Mouse (Mus musculus): ENCODE results near the gene Eif4a2. TPM values are rescaled to one million over a fixed set of nuclear protein-coding genes. Genes with fewer than 3 reads are reported as not detected.
"Not testable (repeated sequence)": the region's sequence is repeated elsewhere in the genome, so short reads cannot be mapped to it uniquely, and the experiment has no call there.

The Eif4a2 gene
- polyA plus RNA-seq (2015; fragmentation: Nextera tagmentation; extraction: Ambion mirVana), result 333 and 342 TPM in 2 replicates

DNA sequence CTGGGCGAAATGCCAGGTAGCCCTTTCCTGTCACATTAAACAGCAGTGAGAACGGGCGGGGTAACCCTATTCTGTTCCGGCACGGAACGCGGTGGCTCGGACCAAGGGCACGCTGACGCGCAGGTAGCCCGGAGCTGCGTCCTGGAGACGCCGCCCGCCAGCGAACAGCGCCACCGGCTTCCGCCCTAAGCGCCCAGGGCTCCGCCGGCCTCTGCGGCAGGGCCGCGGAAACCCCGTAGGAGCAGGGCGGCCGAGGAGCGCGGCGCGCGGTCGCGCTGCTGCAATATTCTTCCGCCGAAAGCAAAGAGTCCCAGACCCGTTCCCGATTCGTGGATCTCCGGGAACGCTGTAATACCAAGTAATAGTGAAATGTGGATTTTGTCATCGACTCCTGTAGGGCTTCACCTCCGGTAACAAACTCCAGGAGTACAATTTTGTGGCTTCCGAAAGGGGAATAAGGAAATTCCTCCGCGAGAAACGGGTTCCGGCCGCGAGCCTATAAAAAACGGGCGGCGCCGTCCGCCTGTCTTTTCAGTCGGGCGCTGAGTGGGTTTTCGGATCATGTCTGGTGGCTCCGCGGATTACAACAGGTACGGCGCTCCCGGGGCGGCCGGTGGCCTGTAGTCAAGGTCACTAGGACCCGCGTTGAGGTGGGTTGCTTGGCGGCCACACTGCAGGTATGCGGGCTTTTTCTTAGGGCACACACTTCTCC is at the start of gene Eif4a2:
Gene Eif4a2 (plus strand): TSS at position 214 of the 712 bp plus-strand sequence.
- H3K4me1 ChIP-seq (replicated peaks), result peaks cover 47% of the 10 kb centered on the region
- under 1% methylated on average over 71 of the region's 71 CpGs for WGBS
- H3K36me3 ChIP-seq, result peaks cover 35% of the 10 kb centered on the region
- peak; percentile 91 for ATAC-seq (ENCODE audit: low read depth)
- H3K9ac ChIP-seq, result peak within 1 kb of the TSS; percentile 99
- no peaks in the 10 kb centered on the region for H3K27me3 ChIP-seq
- H3K4me2 ChIP-seq, result peak within 1 kb of the TSS; percentile 93
- H3K4me3 ChIP-seq, result peak within 1 kb of the TSS; percentile 77
- no peaks in the 10 kb centered on the region for H3K9me3 ChIP-seq
- H3K27ac ChIP-seq (replicated peaks), result peak within 1 kb of the TSS; percentile 98

DNA sequence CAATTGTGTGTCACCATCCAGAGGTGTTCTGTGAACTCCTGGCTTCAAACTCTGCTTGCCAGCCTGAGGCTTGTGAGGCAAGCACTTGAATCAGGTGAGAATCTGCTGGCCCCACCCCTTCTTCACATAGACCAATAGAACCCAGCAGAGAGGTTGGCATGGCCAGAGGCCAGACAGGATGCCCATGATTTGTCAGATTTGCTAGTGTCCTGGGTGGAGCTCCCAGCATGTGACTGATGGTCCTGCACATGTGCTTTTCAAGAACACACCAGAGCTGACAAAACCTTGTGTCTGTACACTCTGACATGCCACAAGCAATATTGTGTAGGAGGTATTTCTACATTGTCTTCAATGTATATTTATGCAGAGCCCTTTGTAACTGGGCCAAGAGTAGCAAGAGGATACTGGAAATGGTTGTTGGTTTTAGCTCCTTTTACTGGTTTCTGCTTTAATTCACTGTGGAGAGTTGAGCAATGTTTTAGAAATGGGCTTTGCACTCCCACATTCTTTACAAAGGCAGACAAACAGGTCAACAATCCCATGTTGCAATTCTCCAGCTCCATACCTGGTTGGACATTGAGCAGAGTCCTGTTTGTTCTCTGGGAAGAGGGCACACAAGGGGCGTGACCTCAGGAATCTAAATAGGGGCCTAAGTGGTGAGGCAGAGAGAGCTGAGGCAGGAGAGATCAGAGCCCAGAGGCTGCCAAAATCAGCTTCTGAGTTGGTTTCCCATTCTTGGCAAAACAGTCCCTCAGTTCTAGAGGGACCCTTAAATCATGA is 49.4 kb upstream of the Eif4a2 start, which contains the start of gene Kng1:
Gene Kng1 (plus strand): TSS at position 198 of the 780 bp plus-strand sequence.
- not testable (repeated sequence) for H3K27me3 ChIP-seq; H3K4me1 ChIP-seq (replicated peaks); H3K4me3 ChIP-seq; H3K9me3 ChIP-seq; H3K36me3 ChIP-seq; H3K9ac ChIP-seq; H3K27ac ChIP-seq (replicated peaks); H3K4me2 ChIP-seq
- 55% methylated on average over 1 of the region's 1 CpGs for WGBS
- peak; percentile 40; the same call in 1 of the 2 replicates for ATAC-seq (ENCODE audit: low read depth)

DNA sequence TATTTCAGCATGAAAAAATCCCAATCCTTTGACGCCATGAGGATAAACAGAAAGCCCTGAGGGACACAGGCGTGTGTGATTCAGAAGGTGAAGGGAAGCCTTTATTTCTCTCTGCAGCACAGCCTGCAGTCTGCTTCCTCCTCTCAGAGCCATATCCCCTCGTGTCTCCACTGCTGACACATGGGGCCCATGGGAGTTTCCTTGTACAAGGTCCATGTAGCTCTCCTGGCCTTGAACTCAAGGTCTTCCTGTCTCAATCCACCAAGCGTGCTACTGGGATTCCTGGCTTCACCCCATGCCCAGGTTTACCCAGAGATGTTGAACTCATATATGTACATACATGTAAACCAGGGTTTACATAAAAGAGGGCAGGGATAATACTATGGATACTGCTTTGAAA is 47.6 kb upstream of the Eif4a2 start:
- H3K27me3 ChIP-seq; H3K27ac ChIP-seq (replicated peaks); H3K9me3 ChIP-seq; H3K4me1 ChIP-seq (replicated peaks); ATAC-seq (ENCODE audit: low read depth); H3K9ac ChIP-seq; H3K36me3 ChIP-seq; H3K4me3 ChIP-seq; H3K4me2 ChIP-seq: not testable (repeated sequence)
- WGBS, result 73% methylated on average over 4 of the region's 4 CpGs

DNA sequence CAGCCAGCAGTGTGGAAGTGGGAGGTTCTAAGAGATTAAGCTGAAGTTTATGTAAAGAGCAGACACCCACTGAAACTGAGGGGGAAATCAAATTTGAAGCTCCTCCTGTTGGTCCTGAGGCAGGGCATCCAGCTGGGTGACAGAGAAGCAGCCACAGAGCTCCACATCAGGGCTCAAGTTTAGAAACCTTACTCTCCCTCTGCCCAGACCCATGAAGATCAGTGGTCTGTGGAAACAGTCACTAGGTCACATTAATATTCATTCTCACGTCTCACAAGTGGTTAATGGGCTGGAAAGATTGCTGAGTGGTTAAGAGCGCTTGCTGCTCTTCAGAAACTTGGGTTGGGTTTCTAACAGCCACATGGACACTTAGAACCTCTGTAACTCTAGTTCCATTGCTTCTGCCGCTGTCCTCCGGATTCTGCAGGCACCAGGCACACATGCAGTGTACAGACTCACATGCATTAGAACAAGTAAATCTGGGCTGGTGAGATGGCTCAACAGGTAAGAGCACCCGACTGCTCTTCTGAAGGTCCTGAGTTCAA is 46.4 kb upstream of the Eif4a2 start:
- WGBS, result 65% methylated on average over 5 of the region's 5 CpGs
- not testable (repeated sequence) for H3K36me3 ChIP-seq; H3K4me2 ChIP-seq; H3K27ac ChIP-seq (replicated peaks); H3K9ac ChIP-seq; H3K27me3 ChIP-seq; H3K4me3 ChIP-seq; H3K9me3 ChIP-seq; H3K4me1 ChIP-seq (replicated peaks); ATAC-seq (ENCODE audit: low read depth)

DNA sequence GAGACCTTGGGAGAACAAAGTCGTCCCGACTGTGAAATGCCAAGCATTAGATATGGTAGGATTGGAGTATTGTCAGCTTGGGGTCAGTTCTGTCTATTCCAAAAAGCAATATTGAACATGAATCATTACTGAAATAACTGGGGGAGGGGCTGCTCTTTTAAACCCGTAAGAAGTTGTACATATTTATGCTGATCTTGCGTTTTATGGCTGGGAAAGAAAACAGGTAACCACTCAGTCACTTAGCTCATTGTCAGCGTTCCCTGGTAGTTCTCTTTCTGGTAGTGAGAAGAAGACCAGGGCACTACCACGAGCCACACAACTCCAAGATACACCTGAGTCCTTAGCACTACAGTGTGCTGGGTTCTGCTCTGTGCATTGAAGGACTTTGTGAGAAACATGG is 29.7 kb upstream of the Eif4a2 start:
- ATAC-seq (ENCODE audit: low read depth); H3K36me3 ChIP-seq: not testable (repeated sequence)
- WGBS, result 84% methylated on average over 6 of the region's 6 CpGs

DNA sequence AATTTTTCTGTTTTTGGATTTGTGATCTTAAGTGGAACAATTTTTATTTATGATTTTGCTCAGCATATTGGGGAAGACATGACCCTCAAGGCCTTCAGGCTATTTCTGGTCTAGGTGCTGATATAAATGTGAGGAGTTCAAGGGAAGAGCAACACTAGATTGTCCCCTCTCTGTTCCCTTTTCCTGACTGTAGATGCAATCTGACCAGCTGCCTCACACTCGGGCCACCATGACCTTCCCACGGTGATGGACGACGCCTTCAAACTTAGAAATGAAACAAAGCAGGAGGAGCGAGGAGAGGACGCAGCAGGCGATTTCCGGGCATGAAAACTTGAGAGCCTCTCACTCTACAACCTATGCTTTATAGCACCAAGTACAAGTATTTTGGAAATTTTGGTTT is 20.1 kb upstream of the Eif4a2 start:
- H3K27ac ChIP-seq (replicated peaks); ATAC-seq (ENCODE audit: low read depth); H3K4me1 ChIP-seq (replicated peaks); H3K9ac ChIP-seq; H3K36me3 ChIP-seq; H3K4me3 ChIP-seq; H3K9me3 ChIP-seq; H3K27me3 ChIP-seq; H3K4me2 ChIP-seq: not testable (repeated sequence)
- WGBS, result 71% methylated on average over 8 of the region's 8 CpGs

More for the DNA sequence above, 29.7 kb upstream of the Eif4a2 start:
- H3K9ac ChIP-seq; H3K27me3 ChIP-seq; H3K4me3 ChIP-seq; H3K4me2 ChIP-seq; H3K27ac ChIP-seq (replicated peaks); H3K4me1 ChIP-seq (replicated peaks); H3K9me3 ChIP-seq: not testable (repeated sequence)

DNA sequence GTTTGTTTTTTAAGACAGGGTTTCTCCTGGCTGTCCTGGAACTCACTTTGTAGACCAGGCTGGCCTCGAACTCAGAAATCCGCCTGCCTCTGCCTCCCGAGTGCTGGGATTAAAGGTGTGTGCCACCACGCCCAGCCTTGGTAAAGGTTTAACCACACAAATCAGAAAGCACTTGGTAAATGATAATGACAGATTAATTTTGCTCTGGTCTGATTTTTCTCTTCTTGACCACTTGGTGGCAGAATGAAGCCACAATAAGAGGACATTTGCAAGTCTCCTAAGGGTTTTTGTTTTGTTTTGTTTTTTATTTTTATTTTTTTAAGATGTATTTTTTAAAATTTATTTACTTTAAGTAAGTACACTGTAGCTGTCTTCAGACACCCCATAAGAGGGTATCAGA is 19.5 kb upstream of the Eif4a2 start:
- H3K4me2 ChIP-seq; H3K4me1 ChIP-seq (replicated peaks); H3K27me3 ChIP-seq; H3K36me3 ChIP-seq; H3K9me3 ChIP-seq; H3K4me3 ChIP-seq; H3K9ac ChIP-seq; ATAC-seq (ENCODE audit: low read depth); H3K27ac ChIP-seq (replicated peaks): not testable (repeated sequence)
- 53% methylated on average over 4 of the region's 4 CpGs for WGBS

DNA sequence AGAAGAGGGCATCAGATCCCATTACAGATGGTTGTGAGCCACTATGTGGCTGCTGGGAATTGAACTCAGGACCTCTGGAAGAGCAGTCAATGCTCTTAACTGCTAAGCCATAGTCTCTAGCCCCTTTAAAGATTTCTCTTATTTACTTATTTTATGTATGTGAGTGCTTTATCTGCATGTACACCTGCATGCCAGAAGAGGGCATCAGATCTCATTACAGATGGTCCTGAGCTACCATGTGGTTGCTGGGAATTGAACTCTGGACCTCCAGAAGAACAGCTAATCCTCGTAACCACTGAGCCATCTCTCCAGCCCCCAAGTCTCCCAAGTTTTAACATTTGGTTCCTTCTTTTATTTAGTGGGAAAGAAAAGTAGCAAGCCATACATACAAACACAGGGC is 18.8 kb upstream of the Eif4a2 start:
- H3K4me1 ChIP-seq (replicated peaks); H3K4me2 ChIP-seq; H3K4me3 ChIP-seq; H3K9ac ChIP-seq; H3K27me3 ChIP-seq; H3K36me3 ChIP-seq; ATAC-seq (ENCODE audit: low read depth); H3K9me3 ChIP-seq; H3K27ac ChIP-seq (replicated peaks): not testable (repeated sequence)
- 94% methylated on average over 1 of the region's 1 CpGs for WGBS

DNA sequence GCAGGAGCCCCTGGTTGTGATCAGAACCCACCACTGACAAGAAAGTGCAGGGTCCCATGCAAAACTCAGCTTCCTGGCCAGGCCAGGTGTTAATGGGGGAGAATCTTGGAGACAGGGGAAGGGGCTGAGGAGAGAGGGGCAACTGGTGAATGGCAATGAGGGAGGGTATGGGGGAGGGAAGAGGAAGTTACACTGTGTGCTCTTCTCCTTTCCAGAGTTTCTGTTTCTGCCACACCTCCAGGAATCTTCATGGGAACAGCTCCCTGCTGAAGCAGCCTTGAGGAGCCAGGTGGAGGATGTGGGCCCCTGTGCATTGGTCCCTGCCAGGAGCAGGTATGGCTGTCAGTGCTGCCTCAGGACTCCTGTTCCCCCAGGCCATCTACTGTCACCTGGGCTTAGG is 15.9 kb upstream of the Eif4a2 start:
- ATAC-seq (ENCODE audit: low read depth); H3K9me3 ChIP-seq; H3K27ac ChIP-seq (replicated peaks); H3K4me1 ChIP-seq (replicated peaks); H3K36me3 ChIP-seq; H3K4me3 ChIP-seq; H3K27me3 ChIP-seq; H3K9ac ChIP-seq; H3K4me2 ChIP-seq: not testable (repeated sequence)

DNA sequence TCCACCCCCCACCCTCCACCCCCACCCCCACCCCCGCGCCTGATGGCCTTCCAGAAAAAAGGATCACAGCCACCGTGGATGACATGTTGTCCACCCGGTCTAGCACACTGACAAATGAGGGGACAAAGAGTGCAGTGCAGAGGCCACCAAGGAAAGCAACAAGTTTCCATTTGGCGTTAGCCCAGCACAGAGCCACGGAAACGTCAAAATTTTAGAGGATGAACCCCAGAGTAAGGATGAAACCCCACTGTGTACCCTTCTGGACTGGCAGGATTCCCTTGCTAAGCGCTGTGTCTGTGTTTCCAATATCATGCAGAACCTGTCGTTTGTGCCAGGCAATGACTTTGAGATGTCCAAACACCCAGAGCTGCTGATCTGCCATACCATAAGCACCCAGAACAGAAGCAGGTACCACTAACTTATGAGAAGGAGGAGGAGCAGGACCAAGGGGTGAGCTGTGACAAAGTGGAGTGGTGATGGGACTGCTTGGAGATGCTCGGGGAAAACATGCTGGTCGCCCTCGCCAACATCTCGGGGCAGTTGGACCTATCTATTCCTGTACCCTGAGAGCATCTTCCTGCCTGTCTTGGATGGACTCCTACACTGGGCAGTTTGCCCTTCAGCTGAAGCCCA is 13.8 kb upstream of the Eif4a2 start:
- H3K36me3 ChIP-seq, result no peaks in the 10 kb centered on the region
- H3K4me2 ChIP-seq, result no peak overlapping the region
- WGBS, result 84% methylated on average over 13 of the region's 13 CpGs
- ATAC-seq (ENCODE audit: low read depth), result no peak
- H3K27me3 ChIP-seq, result no peaks in the 10 kb centered on the region
- no peaks in the 10 kb centered on the region for H3K4me1 ChIP-seq (replicated peaks)
- H3K9me3 ChIP-seq, result no peaks in the 10 kb centered on the region
- H3K27ac ChIP-seq (replicated peaks), result no peak overlapping the region
- no peak overlapping the region for H3K9ac ChIP-seq
- no peak overlapping the region for H3K4me3 ChIP-seq

DNA sequence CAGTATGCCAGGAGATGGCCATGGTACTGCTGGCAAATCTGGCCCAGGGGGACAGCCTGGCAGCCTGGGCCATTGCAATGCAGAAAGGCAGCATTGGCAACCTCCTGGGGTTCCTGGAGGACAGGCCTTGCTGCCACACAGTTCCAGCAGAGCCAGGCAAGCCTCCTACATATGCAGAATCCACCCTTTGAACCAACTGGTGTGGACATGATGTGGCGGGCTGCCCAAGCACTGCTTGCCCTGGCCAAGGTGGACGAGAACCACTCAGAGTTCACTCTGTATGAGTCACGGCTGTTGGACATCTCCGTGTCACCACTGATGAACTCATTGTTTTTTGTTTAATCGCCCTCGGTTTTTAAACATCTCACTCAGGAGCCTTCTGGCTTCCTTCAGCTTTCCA is 13.1 kb upstream of the Eif4a2 start:
- Histone ChIP-seq H3K9ac (no peak overlapping the region), H3K9me3 (no peaks in the 10 kb centered on the region), H3K27ac (replicated peaks) (no peak overlapping the region), H3K4me1 (replicated peaks) (no peaks in the 10 kb centered on the region), H3K4me3 (no peak overlapping the region), H3K36me3 (no peaks in the 10 kb centered on the region), H3K27me3 (peaks cover under 1% of the 10 kb centered on the region; the same call in 1 of the 2 replicates), H3K4me2 (no peak overlapping the region)
- no peak for ATAC-seq (ENCODE audit: low read depth)
- 87% methylated on average over 6 of the region's 6 CpGs for WGBS

DNA sequence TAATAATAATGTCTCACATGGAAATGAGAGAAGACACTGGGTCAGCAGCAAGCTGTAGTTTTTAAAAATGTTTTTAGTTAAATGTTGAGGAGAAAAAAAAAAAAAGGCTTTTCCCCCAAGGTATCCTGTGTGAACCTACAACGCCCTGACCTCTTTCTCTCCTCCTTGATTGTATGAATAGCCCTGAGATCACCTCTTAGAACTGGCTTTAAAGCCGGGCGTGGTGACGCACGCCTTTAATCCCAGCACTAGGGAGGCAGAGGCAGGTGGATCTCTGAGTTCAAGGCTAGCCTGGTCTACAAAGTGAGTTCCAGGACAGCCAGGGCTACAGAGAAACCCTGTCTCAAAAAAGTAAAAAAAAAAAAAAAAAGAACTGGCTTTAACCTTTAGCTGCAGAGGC is 11.7 kb upstream of the Eif4a2 start:
- not testable (repeated sequence) for ATAC-seq (ENCODE audit: low read depth)

More for the DNA sequence above, 11.7 kb upstream of the Eif4a2 start:
- Histone ChIP-seq H3K4me1 (replicated peaks) (peaks cover 12% of the 10 kb centered on the region), H3K27me3 (peaks cover 12% of the 10 kb centered on the region)
- not testable (repeated sequence) for H3K9ac ChIP-seq; H3K27ac ChIP-seq (replicated peaks); H3K4me3 ChIP-seq; H3K9me3 ChIP-seq; H3K36me3 ChIP-seq; H3K4me2 ChIP-seq
- WGBS, result 92% methylated on average over 5 of the region's 5 CpGs
